12 mouse cellular contexts compared by ENCODE assay signal in genomic region chr13:46216954-46217838, GRCm38 (mm10). TPM values are rescaled to one million over a fixed set of nuclear protein-coding genes. Genes with fewer than 3 reads are reported as not detected.
A peak's percentile ranks its signal among the peaks of the same experiment; 100 is the strongest.
DNase-seq lines count a peak whose midpoint lies in the region; ATAC-seq lines count a peak whose summit lies in the region.
"Had no signal": no experiment of that assay in that cellular context is flagged by ENCODE, and none has a peak within 500 bp of the region (broad histone marks: within the 10 kb centered on the region; RNA-seq: fewer than 3 reads in every experiment).

No protein-coding gene starts in this region.

- DNase-seq in limb, embryonic 10.5 days (ENCODE audit: low spot score) = no peak
- DNase-seq in embryonic facial prominence, embryonic 10.5 days (ENCODE audit: low spot score) = peak; percentile 21
- DNase-seq in frontal cortex, postnatal 36 days (ENCODE audit: low spot score in 2 of 2) = no peak
- DNase-seq: thymus, adult 18-20 months had no signal

- ATAC-seq in limb, embryonic 13.5 days (ENCODE audit: low FRiP score, low read depth) = peak; percentile 61; the same call in 1 of the 2 replicates
- ATAC-seq in forebrain, embryonic 15.5 days (replicated peaks) = no peak; the same call in 1 of the 2 replicates
- no peak for ATAC-seq in midbrain, embryonic 16.5 days
- no peak for ATAC-seq in heart, embryonic 12.5 days (ENCODE audit: insufficient number of reproducible peaks, low FRiP score)
- ATAC-seq in cerebellum, adult (ENCODE audit: insufficient number of reproducible peaks, low FRiP score, low TSS enrichment) = no peak

- WGBS in limb, embryonic 13.5 days = 56% methylated on average over 9 of the region's 9 CpGs
- WGBS in limb, embryonic 10.5 days = 79% methylated on average over 9 of the region's 9 CpGs
- 76% methylated on average over 9 of the region's 9 CpGs for WGBS in embryonic facial prominence, embryonic 10.5 days
- 50% methylated on average over 9 of the region's 9 CpGs for WGBS in forebrain, embryonic 15.5 days
- WGBS in midbrain, embryonic 16.5 days = 53% methylated on average over 9 of the region's 9 CpGs
- WGBS in heart, embryonic 12.5 days = 74% methylated on average over 9 of the region's 9 CpGs

- H3K4me2 ChIP-seq in limb, embryonic 13.5 days (replicated peaks) = peak overlapping the region; percentile 41
- peak overlapping the region; percentile 80 for H3K4me2 ChIP-seq in forebrain, embryonic 15.5 days (replicated peaks)
- peak overlapping the region; percentile 68 for H3K4me2 ChIP-seq in midbrain, embryonic 16.5 days (ENCODE audit: low read length)
- no peak overlapping the region for H3K4me2 ChIP-seq in heart, embryonic 12.5 days

- H3K9ac ChIP-seq in limb, embryonic 13.5 days = no peak overlapping the region
- H3K9ac ChIP-seq in forebrain, embryonic 15.5 days (replicated peaks) = no peak overlapping the region
- H3K9ac ChIP-seq in midbrain, embryonic 16.5 days (ENCODE audit: low read depth, low read length) = no peak overlapping the region
- no peak overlapping the region for H3K9ac ChIP-seq in heart, embryonic 12.5 days

- H3K27ac ChIP-seq in limb, embryonic 13.5 days = no peak overlapping the region
- H3K27ac ChIP-seq in limb, embryonic 10.5 days = no peak overlapping the region
- no peak overlapping the region for H3K27ac ChIP-seq in embryonic facial prominence, embryonic 10.5 days (replicated peaks)
- H3K27ac ChIP-seq in forebrain, embryonic 15.5 days (replicated peaks) = peak overlapping the region; percentile 86
- 0 out of 2 replicates have a peak overlapping the region, but pooled peaks have one; percentile 20 for H3K27ac ChIP-seq in midbrain, embryonic 16.5 days (ENCODE audit: low read length)
- no peak overlapping the region for H3K27ac ChIP-seq in heart, embryonic 12.5 days (ENCODE audit: poor library complexity, severe bottlenecking)

- no peaks in the 10 kb centered on the region for H3K9me3 ChIP-seq in limb, embryonic 13.5 days
- no peaks in the 10 kb centered on the region for H3K9me3 ChIP-seq in limb, embryonic 10.5 days (replicated peaks)
- H3K9me3 ChIP-seq in embryonic facial prominence, embryonic 10.5 days = no peaks in the 10 kb centered on the region
- no peaks in the 10 kb centered on the region for H3K9me3 ChIP-seq in forebrain, embryonic 15.5 days
- H3K9me3 ChIP-seq in midbrain, embryonic 16.5 days (replicated peaks; ENCODE audit: control insufficient read depth, low read length, poor library complexity, severe bottlenecking) = no peaks in the 10 kb centered on the region
- H3K9me3 ChIP-seq in heart, embryonic 12.5 days (replicated peaks) = no peaks in the 10 kb centered on the region

- H3K36me3 ChIP-seq in limb, embryonic 13.5 days = no peaks in the 10 kb centered on the region
- H3K36me3 ChIP-seq in limb, embryonic 10.5 days = no peaks in the 10 kb centered on the region
- H3K36me3 ChIP-seq in embryonic facial prominence, embryonic 10.5 days (replicated peaks) = no peaks in the 10 kb centered on the region
- no peaks in the 10 kb centered on the region for H3K36me3 ChIP-seq in forebrain, embryonic 15.5 days
- H3K36me3 ChIP-seq in midbrain, embryonic 16.5 days (ENCODE audit: control insufficient read depth, insufficient read depth, low read length) = no peaks in the 10 kb centered on the region
- H3K36me3 ChIP-seq in heart, embryonic 12.5 days = no peaks in the 10 kb centered on the region

- peaks cover 23% of the 10 kb centered on the region for H3K4me1 ChIP-seq in limb, embryonic 13.5 days
- H3K4me1 ChIP-seq in limb, embryonic 10.5 days = peaks cover 3% of the 10 kb centered on the region
- H3K4me1 ChIP-seq in embryonic facial prominence, embryonic 10.5 days = peaks cover 14% of the 10 kb centered on the region
- peaks cover 32% of the 10 kb centered on the region for H3K4me1 ChIP-seq in forebrain, embryonic 15.5 days
- peaks cover 15% of the 10 kb centered on the region for H3K4me1 ChIP-seq in midbrain, embryonic 16.5 days (ENCODE audit: control insufficient read depth, insufficient read depth, low read length)
- no peaks in the 10 kb centered on the region for H3K4me1 ChIP-seq in heart, embryonic 12.5 days (replicated peaks)

- no peak overlapping the region for H3K4me3 ChIP-seq in limb, embryonic 13.5 days
- H3K4me3 ChIP-seq in limb, embryonic 10.5 days = no peak overlapping the region
- H3K4me3 ChIP-seq in embryonic facial prominence, embryonic 10.5 days = no peak overlapping the region
- H3K4me3 ChIP-seq in forebrain, embryonic 15.5 days = peak overlapping the region; percentile 42
- peak overlapping the region; percentile 34; the same call in 1 of the 2 replicates for H3K4me3 ChIP-seq in midbrain, embryonic 16.5 days (ENCODE audit: low read depth, low read length)
- H3K4me3 ChIP-seq in heart, embryonic 12.5 days = no peak overlapping the region

- H3K27me3 ChIP-seq in limb, embryonic 13.5 days = no peaks in the 10 kb centered on the region
- H3K27me3 ChIP-seq in limb, embryonic 10.5 days (ENCODE audit: low read depth, poor library complexity, severe bottlenecking) = no peaks in the 10 kb centered on the region
- no peaks in the 10 kb centered on the region for H3K27me3 ChIP-seq in embryonic facial prominence, embryonic 10.5 days (replicated peaks; ENCODE audit: low read depth, poor library complexity, severe bottlenecking)
- H3K27me3 ChIP-seq in forebrain, embryonic 15.5 days = no peaks in the 10 kb centered on the region
- H3K27me3 ChIP-seq in midbrain, embryonic 16.5 days (ENCODE audit: control insufficient read depth, insufficient read depth, low read depth, low read length) = no peaks in the 10 kb centered on the region
- H3K27me3 ChIP-seq in heart, embryonic 12.5 days (replicated peaks) = no peaks in the 10 kb centered on the region
- H3K27me3 ChIP-seq: CH12.LX had no signal

RNA-seq across cellular contexts. Expression of gene Stmnd1, which starts 56.3 kb away (rescaled TPM):
- 0.50 and 0.65 TPM in 2 replicates for polyA plus RNA-seq in limb, embryonic 13.5 days (2015; fragmentation: Nextera tagmentation; extraction: Ambion mirVana)
- polyA plus RNA-seq in limb, embryonic 10.5 days (2016; fragmentation: Nextera tagmentation; extraction: Ambion mirVana) = not detected in 2 replicates
- polyA plus RNA-seq in embryonic facial prominence, embryonic 10.5 days (2016; fragmentation: Nextera tagmentation; extraction: Ambion mirVana) = 0.11 TPM in 2 replicates
- not detected in 2 replicates for polyA plus RNA-seq in forebrain, embryonic 15.5 days (2015; fragmentation: Nextera tagmentation; extraction: Ambion mirVana)
- not detected in 2 replicates for polyA plus RNA-seq in midbrain, embryonic 16.5 days (2015; fragmentation: Nextera tagmentation; extraction: Ambion mirVana)
- 0.18 and 0.33 TPM in 2 replicates for polyA plus RNA-seq in heart, embryonic 12.5 days (2016; fragmentation: Nextera tagmentation; extraction: Ambion mirVana)
- polyA plus RNA-seq: liver, embryonic 16.5 days; spleen, adult 2 months had no signal

Comparison
In these comparisons a context has a peak if more than half of its experiments do, and no peak if none do; other contexts are left out.
1. H3K27ac ChIP-seq: peak in forebrain, embryonic 15.5 days (single experiment) and midbrain, embryonic 16.5 days (single experiment); none in limb, embryonic 13.5 days (single experiment), limb, embryonic 10.5 days (single experiment), embryonic facial prominence, embryonic 10.5 days (single experiment) and heart, embryonic 12.5 days (single experiment).
2. H3K4me3 ChIP-seq: peak in forebrain, embryonic 15.5 days (single experiment) and midbrain, embryonic 16.5 days (single experiment); none in limb, embryonic 13.5 days (single experiment), limb, embryonic 10.5 days (single experiment), embryonic facial prominence, embryonic 10.5 days (single experiment) and heart, embryonic 12.5 days (single experiment).